Mouse (Mus musculus): ENCODE data around the gene Lmf2.

GRCm38 (mm10) chr15:89352054-89352453 lies 3.4 kb downstream of the Lmf2 start:
- TF ChIP-seq CTCF (IDR thresholded peaks at IDR 0.05; ENCODE audit: insufficient read depth, low read length) (no peak), POLR2A (IDR thresholded peaks at IDR 0.05; ENCODE audit: borderline replicate concordance, extremely low read depth, low read depth, low read length) (no peak)

All from lung, adult 2 months (tissue).